Comparison of ENCODE assay signal across 11 mouse cellular contexts in genomic region chr6:61902715-61903114, GRCm38 (mm10).
DNase-seq lines count a peak whose midpoint lies in the region; ATAC-seq and TF ChIP-seq lines count a peak whose summit lies in the region.
"Had no signal": no experiment of that assay in that cellular context is flagged by ENCODE, and none has a peak within 500 bp of the region (broad histone marks: within the 10 kb centered on the region; RNA-seq: fewer than 3 reads in every experiment).

No protein-coding gene starts in this region.

- no peak overlapping the region for H3K4me3 ChIP-seq in gastrocnemius, adult 2 months
- no peak overlapping the region for H3K4me3 ChIP-seq in midbrain, embryonic 11.5 days (ENCODE audit: low read depth, low read length)
- H3K4me3 ChIP-seq in midbrain, embryonic 15.5 days, result no peak overlapping the region
- no peak overlapping the region for H3K4me3 ChIP-seq in limb, embryonic 10.5 days
- H3K4me3 ChIP-seq: neural tube, embryonic 13.5 days had no signal

- TF ChIP-seq POLR2A in brain, embryonic 14.5 days (IDR thresholded peaks at IDR 0.05; ENCODE audit: borderline replicate concordance, extremely low read depth, insufficient read depth, insufficient read length, poor library complexity, severe bottlenecking), result no peak

- H3K36me3 ChIP-seq in midbrain, embryonic 11.5 days (ENCODE audit: control insufficient read depth, insufficient read depth, low read length), result no peaks in the 10 kb centered on the region
- no peaks in the 10 kb centered on the region for H3K36me3 ChIP-seq in midbrain, embryonic 15.5 days (replicated peaks)
- H3K36me3 ChIP-seq in limb, embryonic 10.5 days, result no peaks in the 10 kb centered on the region
- H3K36me3 ChIP-seq: G1E; neural tube, embryonic 13.5 days had no signal

- no peaks in the 10 kb centered on the region for H3K9me3 ChIP-seq in midbrain, embryonic 11.5 days (ENCODE audit: control insufficient read depth, low read length)
- H3K9me3 ChIP-seq in midbrain, embryonic 15.5 days, result no peaks in the 10 kb centered on the region
- H3K9me3 ChIP-seq in limb, embryonic 10.5 days (replicated peaks), result no peaks in the 10 kb centered on the region
- H3K9me3 ChIP-seq: G1E; neural tube, embryonic 13.5 days had no signal

- H3K4me1 ChIP-seq in midbrain, embryonic 11.5 days (ENCODE audit: control insufficient read depth, insufficient read depth, low read length), result no peaks in the 10 kb centered on the region
- H3K4me1 ChIP-seq in midbrain, embryonic 15.5 days, result no peaks in the 10 kb centered on the region
- H3K4me1 ChIP-seq in limb, embryonic 10.5 days, result no peaks in the 10 kb centered on the region
- H3K4me1 ChIP-seq: neural tube, embryonic 13.5 days had no signal

- peak; percentile 44 for TF ChIP-seq CTCF in gastrocnemius, adult 2 months (IDR thresholded peaks at IDR 0.05)
- TF ChIP-seq CTCF in brain, embryonic 14.5 days (IDR thresholded peaks at IDR 0.05; ENCODE audit: borderline replicate concordance, extremely low read depth, insufficient read depth, insufficient read length), result peak; percentile 45; the same call in 1 of the 2 replicates

- peak; percentile 4; the same call in 1 of the 2 replicates for ATAC-seq in midbrain, embryonic 11.5 days (ENCODE audit: low FRiP score)
- ATAC-seq in midbrain, embryonic 15.5 days (replicated peaks), result no peak
- no peak for ATAC-seq in monocyte, adult 5-6 weeks (replicated peaks; ENCODE audit: insufficient number of reproducible peaks, low FRiP score, low TSS enrichment, poor library complexity, severe bottlenecking)
- ATAC-seq: liver, postnatal 0 days had no signal

- H3K4me2 ChIP-seq in midbrain, embryonic 11.5 days, result no peak overlapping the region
- H3K4me2 ChIP-seq in midbrain, embryonic 15.5 days, result no peak overlapping the region
- H3K4me2 ChIP-seq: neural tube, embryonic 13.5 days had no signal

- no peak overlapping the region for H3K27ac ChIP-seq in gastrocnemius, adult 2 months
- no peak overlapping the region for H3K27ac ChIP-seq in midbrain, embryonic 11.5 days (ENCODE audit: low read depth, low read length)
- no peak overlapping the region for H3K27ac ChIP-seq in midbrain, embryonic 15.5 days
- no peak overlapping the region for H3K27ac ChIP-seq in limb, embryonic 10.5 days
- H3K27ac ChIP-seq: neural tube, embryonic 13.5 days had no signal

- H3K9ac ChIP-seq in midbrain, embryonic 11.5 days (ENCODE audit: low read length), result no peak overlapping the region
- no peak overlapping the region for H3K9ac ChIP-seq in midbrain, embryonic 15.5 days
- H3K9ac ChIP-seq: liver, postnatal 0 days; neural tube, embryonic 13.5 days had no signal

- WGBS in midbrain, embryonic 11.5 days, result 28% methylated on average over 1 of the region's 1 CpGs
- 42% methylated on average over 1 of the region's 1 CpGs for WGBS in midbrain, embryonic 15.5 days
- 34% methylated on average over 1 of the region's 1 CpGs for WGBS in limb, embryonic 10.5 days

- no peak for DNase-seq in gastrocnemius, adult 2 months
- no peak for DNase-seq in gastrocnemius, adult 8-10 months (ENCODE audit: low spot score in 2 of 2)
- DNase-seq in midbrain, embryonic 11.5 days (ENCODE audit: low spot score, missing footprints), result no peak
- peak; percentile 31 for DNase-seq in brain, embryonic 14.5 days (ENCODE audit: low read depth)
- peak; percentile 13 for DNase-seq in left cerebral cortex, postnatal 4 days
- DNase-seq in limb, embryonic 10.5 days (ENCODE audit: low spot score), result no peak
- DNase-seq: liver, postnatal 0 days had no signal

- intact Hi-C loops in gastrocnemius, adult 2 months (cut with DNase I), result no loop called here
- intact Hi-C loops in left cerebral cortex, postnatal 4 days (cut with DNase I), result no loop called here

- H3K27me3 ChIP-seq in midbrain, embryonic 11.5 days (ENCODE audit: control insufficient read depth, insufficient read depth, low read length), result no peaks in the 10 kb centered on the region
- H3K27me3 ChIP-seq in midbrain, embryonic 15.5 days (replicated peaks), result no peaks in the 10 kb centered on the region
- H3K27me3 ChIP-seq in limb, embryonic 10.5 days (ENCODE audit: low read depth, poor library complexity, severe bottlenecking), result no peaks in the 10 kb centered on the region
- H3K27me3 ChIP-seq: neural tube, embryonic 13.5 days had no signal

Comparison
In these comparisons a context has a peak if more than half of its experiments do, and no peak if none do; other contexts are left out.
1. DNase-seq: peak in brain, embryonic 14.5 days (single experiment) and left cerebral cortex, postnatal 4 days (single experiment); none in gastrocnemius, adult 2 months (single experiment), gastrocnemius, adult 8-10 months (0 of 2), midbrain, embryonic 11.5 days (single experiment) and limb, embryonic 10.5 days (single experiment).